Mouse (Mus musculus): ENCODE measurements at regions not wholly inside any gene's neighbourhood (a gene's known extent, or its start where the extent isn't known, plus 50 kb on each side); places are given as distances from the start of the nearest gene placed in this dataset.

GRCm38 (mm10) chr1:121168651-121169050 is 163.7 kb downstream of the Insig2 start:
- DNase-seq (ENCODE audit: low spot score), result no peak

- no peak for DNase-seq (ENCODE audit: low spot score)
Measured at GRCm38 (mm10) chr1:121176541-121176940, 155.8 kb downstream of the Insig2 start.

GRCm38 (mm10) chr1:121177136-121177907 is 155.1 kb downstream of the Insig2 start:
- DNase-seq (ENCODE audit: low spot score), result no peak

DNA sequence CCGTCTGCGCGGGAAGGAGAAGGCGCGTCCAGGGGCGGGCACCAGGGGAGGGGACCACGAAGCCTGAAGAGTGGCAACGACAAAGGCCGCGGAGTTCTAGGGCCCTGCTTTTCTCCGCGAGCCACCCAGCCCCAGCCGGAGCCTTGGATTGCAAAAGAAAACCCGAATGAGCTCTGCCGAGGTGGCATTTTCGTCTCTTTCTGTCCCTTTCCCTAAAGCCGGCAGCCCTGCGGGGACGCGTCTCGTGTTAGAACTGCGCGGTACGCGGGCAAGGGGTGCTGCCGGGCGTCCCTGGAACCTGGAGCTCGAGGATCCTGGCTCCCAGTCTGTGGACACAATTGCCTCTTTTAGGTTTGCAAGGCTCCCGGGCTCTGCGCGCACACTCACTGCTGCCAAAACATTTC is 154.5 kb downstream of the Insig2 start:
- DNase-seq (ENCODE audit: low spot score), result no peak

GRCm38 (mm10) chr1:121178611-121179245 is 153.7 kb downstream of the Insig2 start:
- no peak for DNase-seq (ENCODE audit: low spot score)

DNA sequence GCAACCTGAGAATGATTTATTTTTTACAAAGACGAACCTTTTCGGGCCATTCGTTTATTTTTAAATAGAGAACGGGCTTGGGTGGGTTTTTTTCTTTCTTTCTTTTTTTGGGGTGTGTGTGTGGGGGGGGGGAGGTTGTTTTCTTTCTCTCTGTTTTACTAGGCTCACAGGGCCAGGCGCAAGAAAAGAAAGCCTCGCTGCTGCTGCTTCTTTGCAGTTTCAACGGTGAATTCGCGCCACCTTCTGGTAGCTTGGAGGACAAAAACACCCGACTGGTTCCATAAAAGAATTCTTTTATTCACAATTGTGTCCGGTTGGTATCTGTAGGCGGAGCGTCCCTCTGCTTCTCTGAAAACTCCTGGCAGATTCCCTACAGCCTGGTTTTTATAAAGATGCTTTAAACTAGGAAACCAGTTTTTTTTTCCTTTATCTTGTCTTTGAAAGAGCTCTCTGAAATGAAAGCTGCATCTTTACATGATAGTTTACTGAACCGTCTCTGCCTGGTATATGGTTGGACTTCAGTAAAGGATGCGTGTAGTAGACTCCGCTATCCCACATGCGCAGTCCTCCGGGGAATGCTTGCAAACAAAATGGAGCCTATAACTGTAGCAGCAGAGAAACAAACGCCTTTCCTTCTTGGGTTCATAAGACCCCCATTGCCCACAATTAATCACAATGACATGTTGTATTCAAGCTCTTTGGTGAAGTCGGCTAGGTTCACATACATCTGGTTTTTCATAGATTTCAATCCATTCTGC is 151.9 kb downstream of the Insig2 start:
- peak; percentile 81 for DNase-seq (ENCODE audit: low spot score)

GRCm38 (mm10) chr1:121188895-121189294 is 143.5 kb downstream of the Insig2 start:
- no peak for DNase-seq (ENCODE audit: low spot score)

GRCm38 (mm10) chr1:121194800-121195199 is 137.6 kb downstream of the Insig2 start:
- no peak for DNase-seq (ENCODE audit: low spot score)

DNA sequence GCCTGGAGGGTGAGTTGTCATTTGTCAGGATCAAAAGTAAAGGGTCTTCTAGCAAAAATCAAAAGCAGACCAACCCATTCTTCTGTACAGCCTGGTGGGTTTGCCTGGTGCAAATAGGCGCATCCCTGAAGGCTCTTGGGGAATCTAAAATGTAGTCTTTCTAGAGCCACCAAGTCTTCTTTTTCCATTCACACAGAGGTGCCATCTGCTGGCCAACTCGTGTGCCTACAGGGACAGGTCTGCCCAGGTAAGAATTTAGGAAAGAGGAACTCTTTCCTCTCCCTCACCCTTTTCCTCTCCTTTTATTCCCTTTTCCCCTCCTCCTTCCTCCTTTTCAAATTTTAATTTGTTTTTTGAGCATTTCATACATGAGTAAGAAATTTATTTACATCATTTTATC is 116.5 kb downstream of the Insig2 start:
- peak; percentile 10 for DNase-seq (ENCODE audit: low spot score)

DNA sequence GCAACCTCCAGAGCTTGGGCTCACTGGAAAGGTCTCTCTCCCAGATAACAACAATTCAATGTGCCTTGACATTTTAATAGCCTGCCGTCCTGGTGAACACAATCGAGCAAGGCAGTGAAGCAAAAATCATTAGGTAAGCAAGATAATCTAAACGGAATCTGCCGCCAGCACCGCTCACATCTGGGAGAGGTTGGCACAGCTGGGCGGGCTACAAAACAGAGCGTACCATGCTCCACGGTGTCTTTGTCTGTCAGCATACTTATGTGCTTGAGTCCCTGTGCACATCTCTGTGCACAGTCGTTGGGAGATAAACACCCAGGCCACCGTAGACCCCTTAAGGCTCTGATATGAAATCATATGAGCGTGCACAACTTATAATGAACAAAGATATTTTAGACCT is 108.1 kb downstream of the Insig2 start:
- no peak for DNase-seq (ENCODE audit: low spot score)

- no peak for DNase-seq (ENCODE audit: low spot score)
Measured at GRCm38 (mm10) chr1:121226466-121227232, 105.7 kb downstream of the Insig2 start.

DNA sequence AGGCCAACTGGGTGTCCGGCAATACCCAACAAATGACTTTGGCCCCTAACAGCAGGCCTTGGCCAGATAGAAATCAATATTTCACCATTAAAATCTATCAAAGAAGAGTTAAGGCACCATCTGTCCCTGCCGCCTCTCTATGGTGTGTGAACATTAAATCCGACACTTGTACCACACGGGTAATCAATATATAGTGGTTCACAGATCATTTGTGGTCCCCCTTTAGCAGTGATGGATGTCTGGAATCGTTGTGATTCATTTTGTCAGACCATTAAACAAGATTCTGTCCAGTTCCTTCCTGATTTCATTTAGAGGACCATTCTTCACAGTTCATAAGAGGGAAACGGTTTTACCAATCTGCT is 105.2 kb downstream of the Insig2 start:
- DNase-seq (ENCODE audit: low spot score), result no peak

- no peak for DNase-seq (ENCODE audit: low spot score)
Measured at GRCm38 (mm10) chr1:121243576-121243975, 88.8 kb downstream of the Insig2 start.

- no peak for DNase-seq (ENCODE audit: low spot score)
Measured at GRCm38 (mm10) chr1:121247556-121247955, 84.8 kb downstream of the Insig2 start.

- no peak for DNase-seq (ENCODE audit: low spot score)
Measured at GRCm38 (mm10) chr1:121249081-121249480, 83.3 kb downstream of the Insig2 start.

DNA sequence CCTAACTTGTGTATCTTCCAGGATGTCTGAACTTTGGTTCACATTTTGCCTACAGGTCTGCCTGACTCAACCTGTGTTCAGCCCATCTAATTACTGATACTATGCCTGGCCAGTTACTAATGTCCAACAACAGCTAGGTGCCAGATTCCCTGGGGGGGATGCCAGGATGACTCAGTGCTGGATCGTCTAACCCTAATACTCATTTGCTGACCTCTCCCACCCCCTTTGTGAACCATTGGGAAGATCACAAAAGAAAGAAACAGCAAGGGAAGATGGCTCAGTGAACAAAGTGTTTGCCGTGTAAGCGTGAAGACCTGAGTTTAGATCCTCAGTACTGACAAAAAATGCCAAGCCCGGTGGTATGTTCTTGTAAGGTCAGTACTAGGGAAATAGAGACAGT is 81.7 kb downstream of the Insig2 start:
- no peak for DNase-seq (ENCODE audit: low spot score)

DNA sequence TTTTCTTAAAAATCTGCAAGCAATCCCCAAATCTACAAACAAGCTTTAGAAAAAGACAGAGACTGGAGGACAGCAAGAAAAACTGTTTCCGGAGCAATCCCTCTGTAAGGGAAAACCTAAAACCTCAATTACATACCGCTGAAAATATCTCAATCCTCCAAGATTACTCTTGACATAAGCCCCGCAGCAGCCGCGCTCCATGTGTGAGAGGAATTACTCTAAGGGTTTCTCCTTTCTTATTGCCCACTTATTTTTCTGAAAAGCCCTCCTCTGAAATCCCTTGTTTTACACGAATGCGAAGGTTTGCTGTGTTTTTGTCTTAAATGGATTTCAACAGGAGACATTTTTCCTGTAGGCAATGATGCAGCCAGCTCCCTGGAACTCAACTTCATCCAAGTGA is 80.3 kb downstream of the Insig2 start:
- no peak for DNase-seq (ENCODE audit: low spot score)

DNA sequence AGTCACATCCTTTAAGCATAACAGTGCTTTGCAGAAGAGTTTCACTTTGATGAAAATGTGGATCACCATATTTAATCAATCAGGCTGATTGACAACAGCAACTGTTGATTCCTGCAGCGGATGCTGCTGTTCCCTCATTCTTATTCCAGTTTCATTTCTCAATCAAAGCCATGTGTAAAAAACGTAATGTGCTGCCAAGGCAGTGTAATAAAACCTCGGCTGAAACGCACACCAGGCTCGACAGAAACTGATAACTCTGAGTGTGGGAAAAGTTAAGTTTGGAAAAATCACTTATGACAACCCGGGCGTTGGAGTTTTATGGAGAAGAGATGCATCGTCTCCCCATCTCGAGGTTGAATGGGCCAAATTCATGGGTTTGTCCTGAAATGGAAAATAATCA is 78.2 kb downstream of the Insig2 start:
- no peak for DNase-seq (ENCODE audit: low spot score)
